Mouse (Mus musculus) right cerebral cortex, postnatal 4 days (tissue): ENCODE data around the gene Gm4303.
"Not testable (repeated sequence)": the region's sequence is repeated elsewhere in the genome, so short reads cannot be mapped to it uniquely, and the experiment has no call there.

Experiments
- DNase-seq: peaks from one replicate; pipeline ENCODE4 v3.0.0-alpha.2; 2022

Gm4303 gene

GRCm38 (mm10) chr10:100345672-100346071 lies at the start of gene Gm4303:
Gene Gm4303 (plus strand): TSS chr10:100345972.
- DNase-seq = not testable (repeated sequence)

- DNase-seq = no peak
Measured at GRCm38 (mm10) chr10:100296105-100296504, 49.7 kb upstream of the Gm4303 start.

- DNase-seq = not testable (repeated sequence)
Measured at GRCm38 (mm10) chr10:100300106-100300505, 45.7 kb upstream of the Gm4303 start.

- DNase-seq = not testable (repeated sequence)
Measured at GRCm38 (mm10) chr10:100335376-100335775, 10.4 kb upstream of the Gm4303 start, which contains the start of gene Gm4301. Gene Gm4301 (plus strand): TSS chr10:100335676.

- DNase-seq = not testable (repeated sequence)
Measured at GRCm38 (mm10) chr10:100340536-100340935, 5.2 kb upstream of the Gm4303 start, which contains the start of gene Gm4302. Gene Gm4302 (plus strand): TSS chr10:100340836.

GRCm38 (mm10) chr10:100350793-100351192 lies 5.0 kb downstream of the Gm4303 start, which contains the start of gene Gm4305:
Gene Gm4305 (plus strand): TSS chr10:100351093.
- DNase-seq = not testable (repeated sequence)

GRCm38 (mm10) chr10:100356841-100357240 lies 11.1 kb downstream of the Gm4303 start:
- peak; percentile 2 for DNase-seq

- DNase-seq = not testable (repeated sequence)
Measured at GRCm38 (mm10) chr10:100361038-100361437, 15.3 kb downstream of the Gm4303 start, which contains the start of gene Gm4307. Gene Gm4307 (plus strand): TSS chr10:100361338.

GRCm38 (mm10) chr10:100382460-100382859 lies 36.7 kb downstream of the Gm4303 start, which contains the start of gene Gm4312:
Gene Gm4312 (minus strand): TSS chr10:100382560.
- not testable (repeated sequence) for DNase-seq
